Comparison of ENCODE assay signal across 9 mouse cellular contexts in genomic region chr14:21822795-21823374, GRCm38 (mm10). TPM values are rescaled to one million over a fixed set of nuclear protein-coding genes. Genes with fewer than 3 reads are reported as not detected.
DNase-seq lines count a peak whose midpoint lies in the region; ATAC-seq and TF ChIP-seq lines count a peak whose summit lies in the region.
"Had no signal": no experiment of that assay in that cellular context is flagged by ENCODE, and none has a peak within 500 bp of the region (broad histone marks: within the 10 kb centered on the region; RNA-seq: fewer than 3 reads in every experiment).

No protein-coding gene starts in this region.

- WGBS in neural tube, embryonic 12.5 days = 76% methylated on average over 7 of the region's 7 CpGs
- WGBS in liver, embryonic 12.5 days (ENCODE audit: insufficient replicate concordance) = 7% methylated on average over 7 of the region's 7 CpGs
- WGBS in thymus, adult 2 months = 44% methylated on average over 7 of the region's 7 CpGs

- intact Hi-C loops in heart, postnatal 10 days (cut with DNase I) = loop anchor here (10.0 kb wide), 1 partner anchor 318 kb away; no protein-coding TSS in a partner anchor

- no peaks in the 10 kb centered on the region for H3K9me3 ChIP-seq in neural tube, embryonic 12.5 days
- H3K9me3 ChIP-seq in liver, embryonic 12.5 days (replicated peaks) = no peaks in the 10 kb centered on the region
- H3K9me3 ChIP-seq: midbrain, embryonic 12.5 days had no signal

- H3K4me2 ChIP-seq in neural tube, embryonic 12.5 days (replicated peaks) = no peak overlapping the region
- peak overlapping the region; percentile 53 for H3K4me2 ChIP-seq in liver, embryonic 12.5 days
- H3K4me2 ChIP-seq: midbrain, embryonic 12.5 days had no signal

- H3K27me3 ChIP-seq in neural tube, embryonic 12.5 days (replicated peaks) = no peaks in the 10 kb centered on the region
- no peaks in the 10 kb centered on the region for H3K27me3 ChIP-seq in liver, embryonic 12.5 days (replicated peaks)
- no peaks in the 10 kb centered on the region for H3K27me3 ChIP-seq in thymus, adult 2 months (ENCODE audit: control insufficient read depth, insufficient read depth, low read length)
- H3K27me3 ChIP-seq: midbrain, embryonic 12.5 days had no signal

- TF ChIP-seq POLR2A in thymus, adult 2 months (IDR thresholded peaks at IDR 0.05; ENCODE audit: control insufficient read depth, extremely low read depth, insufficient read depth, low read length, poor library complexity) = no peak

- H3K9ac ChIP-seq in neural tube, embryonic 12.5 days = 0 out of 2 replicates have a peak overlapping the region, but pooled peaks have one; percentile 13
- peak overlapping the region; percentile 58 for H3K9ac ChIP-seq in liver, embryonic 12.5 days
- H3K9ac ChIP-seq: midbrain, embryonic 12.5 days had no signal

- no peak for TF ChIP-seq CTCF in thymus, adult 2 months (IDR thresholded peaks at IDR 0.05; ENCODE audit: borderline replicate concordance, control insufficient read depth, extremely low read depth, insufficient read depth, low read length, poor library complexity)

- H3K4me3 ChIP-seq in neural tube, embryonic 12.5 days = no peak overlapping the region
- no peak overlapping the region for H3K4me3 ChIP-seq in liver, embryonic 12.5 days
- H3K4me3 ChIP-seq in thymus, adult 2 months (ENCODE audit: control insufficient read depth, insufficient read depth, low read length) = no peak overlapping the region
- H3K4me3 ChIP-seq: midbrain, embryonic 12.5 days had no signal

- H3K4me1 ChIP-seq in neural tube, embryonic 12.5 days = peaks cover 5% of the 10 kb centered on the region; the same call in 1 of the 2 replicates
- H3K4me1 ChIP-seq in liver, embryonic 12.5 days = peaks cover 65% of the 10 kb centered on the region
- no peaks in the 10 kb centered on the region for H3K4me1 ChIP-seq in thymus, adult 2 months (replicated peaks; ENCODE audit: control insufficient read depth, insufficient read depth, low read length)

- DNase-seq in neural tube, embryonic 10.5 days (ENCODE audit: extremely low spot score, low spot score) = no peak
- DNase-seq in heart, postnatal 10 days = peak; percentile 91 to 93
- DNase-seq in kidney, postnatal 36 days = peak; percentile 91 to 92
- DNase-seq in ovary, postnatal 10 days (ENCODE audit: low spot score) = peak; percentile 38
- DNase-seq in thymus, adult 2 months = no peak

- H3K27ac ChIP-seq in neural tube, embryonic 12.5 days = no peak overlapping the region
- peak overlapping the region; percentile 98 for H3K27ac ChIP-seq in liver, embryonic 12.5 days
- H3K27ac ChIP-seq in thymus, adult 2 months (ENCODE audit: control insufficient read depth, insufficient read depth, low read length) = no peak overlapping the region
- H3K27ac ChIP-seq: midbrain, embryonic 12.5 days had no signal

- ATAC-seq in neural tube, embryonic 12.5 days (ENCODE audit: low FRiP score, low read depth) = no peak
- peak; percentile 93 for ATAC-seq in erythroblast, adult 5-6 weeks (replicated peaks; ENCODE audit: low FRiP score, poor library complexity, severe bottlenecking)
- ATAC-seq in liver, embryonic 12.5 days = peak; percentile 95

- H3K36me3 ChIP-seq in neural tube, embryonic 12.5 days = no peaks in the 10 kb centered on the region
- no peaks in the 10 kb centered on the region for H3K36me3 ChIP-seq in liver, embryonic 12.5 days
- no peaks in the 10 kb centered on the region for H3K36me3 ChIP-seq in thymus, adult 2 months (ENCODE audit: control insufficient read depth, insufficient read depth, low read length)
- H3K36me3 ChIP-seq: midbrain, embryonic 12.5 days had no signal

RNA-seq across cellular contexts. Expression of gene Vdac2, which starts 2.2 kb away (rescaled TPM):
- polyA plus RNA-seq in neural tube, embryonic 12.5 days (2016; fragmentation: Nextera tagmentation; extraction: Ambion mirVana) = 258 and 269 TPM in 2 replicates
- total RNA-seq in erythroblast, adult 5-6 weeks (2015; ENCODE audit: low replicate concordance) = 85.7 and 89.7 TPM in 2 replicates
- 72.2 and 93.7 TPM in 2 replicates for total RNA-seq in erythroblast, adult 5-6 weeks (2017; ENCODE audit: low replicate concordance)
- 100 to 1,000 TPM; 544 to 567 TPM for total RNA-seq in heart, postnatal 10 days (2021)
- polyA plus RNA-seq in liver, embryonic 12.5 days (2016; fragmentation: Nextera tagmentation; extraction: Ambion mirVana) = 194 and 198 TPM in 2 replicates
- polyA plus RNA-seq in thymus, adult 2 months (2012; rRNA removed) = 109 and 118 TPM in 2 replicates

RNA-seq across cellular contexts. Expression of gene Comtd1, which starts 25.9 kb away (rescaled TPM):
- 15.0 and 19.6 TPM in 2 replicates for polyA plus RNA-seq in neural tube, embryonic 12.5 days (2016; fragmentation: Nextera tagmentation; extraction: Ambion mirVana)
- 2.5 and 9.6 TPM in 2 replicates for total RNA-seq in erythroblast, adult 5-6 weeks (2015; ENCODE audit: low replicate concordance)
- 4.0 and 4.5 TPM in 2 replicates for total RNA-seq in erythroblast, adult 5-6 weeks (2017; ENCODE audit: low replicate concordance)
- 10 to 100 TPM in 1 of 2 experiments, 1 to 10 TPM in 1; 8.8 to 10.3 TPM for total RNA-seq in heart, postnatal 10 days (2021)
- polyA plus RNA-seq in liver, embryonic 12.5 days (2016; fragmentation: Nextera tagmentation; extraction: Ambion mirVana) = 35.7 and 41.3 TPM in 2 replicates
- polyA plus RNA-seq in thymus, adult 2 months (2012; rRNA removed) = 18.3 and 19.9 TPM in 2 replicates

Comparison
In these comparisons a context has a peak if more than half of its experiments do, and no peak if none do; other contexts are left out.
1. DNase-seq: peak in heart, postnatal 10 days (2 of 2), kidney, postnatal 36 days (2 of 2) and ovary, postnatal 10 days (single experiment); none in neural tube, embryonic 10.5 days (single experiment) and thymus, adult 2 months (single experiment).